Mouse (Mus musculus) frontal cortex, postnatal 14 days (tissue): ENCODE data around the gene Gm3015.
"Not testable (repeated sequence)": the region's sequence is repeated elsewhere in the genome, so short reads cannot be mapped to it uniquely, and the experiment has no call there.

Experiments used
- DNase-seq, 2 experiments: peaks; one replicate each; pipeline ENCODE4 v3.0.0; 2022; ENCODE audit warnings: low spot score in 2 of 2

The Gm3015 gene

GRCm38 (mm10) chr14:42768721-42769120 is at the start of gene Gm3015:
Gm3015 (minus strand) TSS chr14:42768821.
- not testable (repeated sequence) for DNase-seq

GRCm38 (mm10) chr14:42797887-42798286 is 29.3 kb upstream of the Gm3015 start, which contains the start of gene Gm10377:
Gm10377 (minus strand) TSS chr14:42797987.
- DNase-seq: not testable (repeated sequence)
